Mouse (Mus musculus) retina, postnatal 1 day (tissue): Measurements from ENCODE around the gene Calm1.
A peak's percentile ranks its signal among the peaks of the same experiment; 100 is the strongest.

Experiments used
- DNase-seq: peaks from one replicate; pipeline ENCODE4 v3.0.0-alpha.2; 2012

Calm1 gene

GRCm38 (mm10) chr12:100226073-100226472 is 26.8 kb downstream of the Calm1 start:
- DNase-seq: no peak

- peak; percentile 40 for DNase-seq
Measured at GRCm38 (mm10) chr12:100226621-100227020, 27.4 kb downstream of the Calm1 start.

- DNase-seq: no peak
Measured at GRCm38 (mm10) chr12:100228041-100228725, 28.9 kb downstream of the Calm1 start.

- no peak for DNase-seq
Measured at GRCm38 (mm10) chr12:100234201-100234600, 35.0 kb downstream of the Calm1 start.

DNA sequence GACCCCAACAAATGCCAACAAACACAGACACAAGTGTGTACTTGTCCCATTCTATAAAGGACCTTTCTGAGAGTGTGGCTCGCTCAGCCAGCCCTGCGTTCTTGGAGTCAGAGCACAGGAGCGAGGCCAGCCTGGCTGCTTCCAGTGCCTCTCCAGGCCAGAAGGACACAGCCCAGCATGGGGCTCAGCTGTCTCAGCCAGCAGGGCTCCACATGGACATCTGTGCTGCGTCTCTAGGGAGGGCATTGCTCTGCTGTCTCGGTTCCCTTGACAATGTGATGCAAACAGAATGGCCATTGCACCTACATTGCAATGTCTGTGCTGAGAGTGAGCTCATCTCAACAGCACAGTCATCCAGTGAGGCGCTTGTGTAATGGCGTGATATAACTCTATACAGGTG is 35.7 kb downstream of the Calm1 start:
- DNase-seq: peak; percentile 29

DNA sequence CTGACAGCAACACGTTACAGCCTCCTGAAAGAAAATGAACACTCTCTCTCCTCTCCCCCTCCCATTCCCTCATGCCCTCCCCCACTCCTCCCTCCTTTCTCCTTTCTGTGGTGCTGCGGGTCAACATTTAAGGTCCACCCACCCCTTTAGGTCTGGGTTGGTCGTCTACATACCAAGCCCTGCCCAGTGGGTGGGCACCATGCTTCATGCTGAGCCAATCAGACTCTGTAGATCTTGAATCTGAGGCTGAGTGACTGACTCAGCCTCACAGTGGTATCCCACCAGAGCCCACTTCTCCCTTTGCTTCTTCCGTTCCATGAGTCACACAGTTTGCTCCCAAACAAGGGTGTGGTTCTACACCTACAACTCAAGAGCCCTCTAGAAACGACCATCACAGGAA is 36.2 kb downstream of the Calm1 start:
- DNase-seq: no peak

DNA sequence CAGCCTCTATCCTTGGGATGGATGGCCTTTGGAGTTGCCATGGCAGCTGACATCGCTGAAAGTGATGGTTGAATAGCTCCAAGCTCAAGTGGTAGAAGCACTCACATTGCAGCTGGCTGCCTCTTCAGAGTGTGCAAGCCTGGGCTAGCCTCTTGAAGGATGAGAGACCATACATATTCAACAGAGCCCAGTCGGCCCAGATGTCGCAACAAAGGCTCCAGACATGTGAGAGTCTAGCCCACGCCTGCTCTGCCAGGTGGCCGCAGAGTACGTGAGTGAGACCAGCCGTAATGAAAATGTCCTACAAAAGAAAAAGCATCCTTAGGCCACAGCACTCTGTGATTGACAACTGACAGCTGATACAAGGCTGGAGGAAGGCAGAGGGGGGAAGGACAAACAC is 40.2 kb downstream of the Calm1 start:
- DNase-seq: no peak

DNA sequence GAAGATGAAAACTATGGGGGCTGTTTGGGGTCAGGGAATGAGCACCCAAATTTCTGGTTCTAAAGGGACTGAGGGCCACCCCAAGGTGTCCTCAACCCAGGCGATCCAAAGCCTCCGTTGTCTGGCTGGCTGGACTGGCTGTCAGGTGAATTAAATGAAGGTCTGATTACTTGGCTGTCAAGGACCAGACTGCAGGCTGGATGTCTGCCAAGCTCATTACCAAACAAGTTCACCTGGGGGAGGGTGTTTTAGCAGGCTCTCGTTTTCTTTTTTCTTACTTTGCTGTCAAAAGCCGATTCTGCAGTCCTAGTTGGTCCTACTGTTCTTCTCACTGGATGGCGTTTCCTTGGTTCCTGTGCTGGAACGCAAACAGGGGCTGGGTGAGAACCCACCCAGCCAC is 40.6 kb downstream of the Calm1 start:
- DNase-seq: no peak

- DNase-seq: peak; percentile 94
Measured at GRCm38 (mm10) chr12:100241911-100242796, 42.9 kb downstream of the Calm1 start.

GRCm38 (mm10) chr12:100244580-100244979 is 45.3 kb downstream of the Calm1 start:
- peak; percentile 69 for DNase-seq

- no peak for DNase-seq
Measured at GRCm38 (mm10) chr12:100249170-100249569, 49.9 kb downstream of the Calm1 start.

GRCm38 (mm10) chr12:100254471-100254870 is 55.2 kb downstream of the Calm1 start:
- no peak for DNase-seq

- no peak for DNase-seq
Measured at GRCm38 (mm10) chr12:100255441-100255949, 56.3 kb downstream of the Calm1 start.

GRCm38 (mm10) chr12:100257779-100258178 is 58.5 kb downstream of the Calm1 start:
- DNase-seq: no peak
